Mouse (Mus musculus) erythroid progenitor cell, adult 5-6 weeks (primary cell): ENCODE data around the gene Sgta. TPM values are rescaled to one million over a fixed set of nuclear protein-coding genes. Genes with fewer than 3 reads are reported as not detected.

ENCODE experiments used
- ATAC-seq: replicated peaks from 2 replicates; pipeline ENCODE4 v1.8.0; 2016; ENCODE audit warnings: moderate number of reproducible peaks, mild to moderate bottlenecking, moderate TSS enrichment, inconsistent platforms; ENCODE audit not compliant: poor library complexity, low FRiP score, severe bottlenecking
- total RNA-seq, 2 experiments: library from RNA; stranded (forward) in 1 of 2; stranded (reverse) in 1 of 2; fragments of 150-400 nt in 1 of 2; fragments of 186-747, 209-891 nt in 1 of 2; gene quantifications; 2 replicates each; pipeline versions ENCODE4 v1.2.3 to v1.2.4; 2015 to 2017; ENCODE audit warnings: low replicate concordance in 2 of 2

Gene Sgta
- total RNA-seq, 2 experiments from 2014 or later, result 13.8 to 22.2 TPM

DNA sequence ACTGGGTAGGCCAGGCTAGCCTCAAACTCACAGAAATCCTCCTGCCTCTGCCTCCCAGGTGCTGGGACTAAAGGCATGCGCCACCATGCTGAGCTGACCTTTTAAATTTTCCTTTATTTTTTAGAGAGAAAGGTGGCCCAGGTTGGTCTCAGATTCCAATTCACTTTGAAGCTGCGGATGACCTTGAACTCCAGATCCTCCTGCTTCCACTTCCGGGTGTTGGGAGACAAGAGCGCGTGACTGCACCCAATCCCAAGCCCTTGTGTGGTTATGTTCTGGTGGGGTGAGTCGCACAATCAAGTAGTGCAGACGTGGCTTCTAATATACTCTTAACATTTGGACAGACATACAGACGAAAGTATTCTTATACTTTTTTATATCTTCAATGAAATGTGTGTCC, 63.5 kb downstream of the Sgta start:
- ATAC-seq, result no peak

DNA sequence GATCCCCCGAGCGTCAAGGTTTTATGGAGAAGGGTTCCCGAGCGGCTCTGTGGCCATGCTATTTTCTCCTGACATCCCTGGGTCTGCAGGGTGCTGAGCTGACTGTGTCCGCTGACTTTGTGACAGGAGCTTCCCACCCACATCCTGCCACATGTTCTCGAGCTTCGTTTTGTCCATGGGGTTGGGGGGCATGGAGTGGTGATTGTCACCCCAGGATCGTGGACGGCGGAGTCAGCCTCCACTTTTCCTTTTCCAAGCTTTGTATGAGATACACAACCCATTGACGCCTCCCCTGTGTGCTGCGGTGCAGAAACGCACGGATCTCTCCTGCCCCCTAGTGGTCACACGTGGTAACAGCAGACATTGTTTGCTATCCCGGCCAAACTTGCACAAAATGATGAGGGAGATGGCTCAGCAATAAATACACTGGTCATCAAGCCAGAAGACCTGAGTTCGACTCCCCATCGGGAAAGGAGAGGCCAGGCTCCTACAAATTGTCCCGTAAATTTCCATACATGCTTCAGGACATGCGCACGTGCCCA, 64.8 kb downstream of the Sgta start:
- peak; percentile 60 for ATAC-seq

DNA sequence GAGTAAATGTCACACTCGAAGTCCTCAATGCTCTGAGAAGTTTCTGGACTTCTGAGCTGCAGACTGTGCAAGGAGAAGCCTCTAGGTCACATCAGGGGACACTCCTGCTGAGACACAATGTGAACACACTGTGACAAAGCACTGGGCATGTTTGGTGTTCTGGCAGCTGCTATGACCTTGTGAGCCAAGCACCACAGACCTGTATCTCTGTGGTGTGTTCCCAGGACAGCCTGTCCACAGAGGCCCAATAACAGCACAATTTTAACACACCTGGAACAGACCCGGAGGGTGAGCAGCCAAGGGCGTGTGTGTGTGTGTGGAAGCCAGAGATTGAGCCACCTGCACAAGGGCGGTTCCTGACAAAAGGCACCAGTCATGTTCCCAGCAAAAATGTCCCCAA, 65.4 kb downstream of the Sgta start:
- no peak for ATAC-seq

Other genes with a start within 250 kb of the Sgta start
- gene Jsrp1, start 246.7 kb downstream of the Sgta start, total RNA-seq (2015; ENCODE audit: low replicate concordance), result not detected in 2 replicates
- gene Jsrp1, start 246.7 kb downstream of the Sgta start, total RNA-seq (2017; ENCODE audit: low replicate concordance), result not detected in 2 replicates
- 1,470 and 1,566 TPM in 2 replicates for gene Oaz1, start 233.5 kb downstream of the Sgta start, total RNA-seq (2015; ENCODE audit: low replicate concordance)
- gene Oaz1, start 233.5 kb downstream of the Sgta start, total RNA-seq (2017; ENCODE audit: low replicate concordance), result 158 and 259 TPM in 2 replicates
- not detected in 2 replicates for gene Lingo3, start 216.1 kb downstream of the Sgta start, total RNA-seq (2015; ENCODE audit: low replicate concordance)
- not detected in 2 replicates for gene Lingo3, start 216.1 kb downstream of the Sgta start, total RNA-seq (2017; ENCODE audit: low replicate concordance)
- gene Lsm7, start 205.0 kb downstream of the Sgta start, total RNA-seq (2015; ENCODE audit: low replicate concordance), result 24.7 and 54.4 TPM in 2 replicates
- 75.3 and 78.9 TPM in 2 replicates for gene Lsm7, start 205.0 kb downstream of the Sgta start, total RNA-seq (2017; ENCODE audit: low replicate concordance)
- gene Sppl2b, start 204.9 kb downstream of the Sgta start, total RNA-seq (2015; ENCODE audit: low replicate concordance), result 262 and 270 TPM in 2 replicates
- gene Sppl2b, start 204.9 kb downstream of the Sgta start, total RNA-seq (2017; ENCODE audit: low replicate concordance), result 283 and 322 TPM in 2 replicates
- 0.72 TPM in 1 of 2 replicates, not detected in the other for gene Tmprss9, start 188.3 kb downstream of the Sgta start, total RNA-seq (2015; ENCODE audit: low replicate concordance)
- 0.30 TPM in 1 of 2 replicates, not detected in the other for gene Tmprss9, start 188.3 kb downstream of the Sgta start, total RNA-seq (2017; ENCODE audit: low replicate concordance)
- 17.6 and 32.1 TPM in 2 replicates for gene Timm13, start 159.2 kb downstream of the Sgta start, total RNA-seq (2015; ENCODE audit: low replicate concordance)
- gene Timm13, start 159.2 kb downstream of the Sgta start, total RNA-seq (2017; ENCODE audit: low replicate concordance), result 3.7 and 7.6 TPM in 2 replicates
- gene Lmnb2, start 141.9 kb downstream of the Sgta start, total RNA-seq (2015; ENCODE audit: low replicate concordance), result 0.36 and 1.3 TPM in 2 replicates
- 7.3 and 9.0 TPM in 2 replicates for gene Lmnb2, start 141.9 kb downstream of the Sgta start, total RNA-seq (2017; ENCODE audit: low replicate concordance)
- 1.3 and 1.8 TPM in 2 replicates for gene Gadd45b, start 130.1 kb downstream of the Sgta start, total RNA-seq (2015; ENCODE audit: low replicate concordance)
- 3.6 and 9.2 TPM in 2 replicates for gene Gadd45b, start 130.1 kb downstream of the Sgta start, total RNA-seq (2017; ENCODE audit: low replicate concordance)
- gene Gng7, start 45.2 kb downstream of the Sgta start, total RNA-seq (2015; ENCODE audit: low replicate concordance), result not detected in 2 replicates
- 0.38 and 0.90 TPM in 2 replicates for gene Gng7, start 45.2 kb downstream of the Sgta start, total RNA-seq (2017; ENCODE audit: low replicate concordance)
- gene Diras1, start 34.5 kb downstream of the Sgta start, total RNA-seq (2015; ENCODE audit: low replicate concordance), result not detected in 2 replicates
- not detected in 2 replicates for gene Diras1, start 34.5 kb downstream of the Sgta start, total RNA-seq (2017; ENCODE audit: low replicate concordance)
- 4.3 and 7.1 TPM in 2 replicates for gene Slc39a3, start 22.8 kb downstream of the Sgta start, total RNA-seq (2015; ENCODE audit: low replicate concordance)
- gene Slc39a3, start 22.8 kb downstream of the Sgta start, total RNA-seq (2017; ENCODE audit: low replicate concordance), result 1.2 and 4.2 TPM in 2 replicates
- gene Thop1, start 9.9 kb upstream of the Sgta start, total RNA-seq (2015; ENCODE audit: low replicate concordance), result 2.9 and 4.3 TPM in 2 replicates
- 3.2 and 22.8 TPM in 2 replicates for gene Thop1, start 9.9 kb upstream of the Sgta start, total RNA-seq (2017; ENCODE audit: low replicate concordance)
- gene Creb3l3, start 38.7 kb upstream of the Sgta start, total RNA-seq (2015; ENCODE audit: low replicate concordance), result not detected in 2 replicates
- not detected in 2 replicates for gene Creb3l3, start 38.7 kb upstream of the Sgta start, total RNA-seq (2017; ENCODE audit: low replicate concordance)
- gene Map2k2, start 45.7 kb upstream of the Sgta start, total RNA-seq (2015; ENCODE audit: low replicate concordance), result 36.4 and 39.4 TPM in 2 replicates
- gene Map2k2, start 45.7 kb upstream of the Sgta start, total RNA-seq (2017; ENCODE audit: low replicate concordance), result 54.0 and 71.5 TPM in 2 replicates
- 31.7 and 33.1 TPM in 2 replicates for gene Zbtb7a, start 75.0 kb upstream of the Sgta start, total RNA-seq (2015; ENCODE audit: low replicate concordance)
- 23.1 and 33.2 TPM in 2 replicates for gene Zbtb7a, start 75.0 kb upstream of the Sgta start, total RNA-seq (2017; ENCODE audit: low replicate concordance)
- 24.1 and 27.2 TPM in 2 replicates for gene Pias4, start 107.7 kb upstream of the Sgta start, total RNA-seq (2015; ENCODE audit: low replicate concordance)
- gene Pias4, start 107.7 kb upstream of the Sgta start, total RNA-seq (2017; ENCODE audit: low replicate concordance), result 15.3 and 46.0 TPM in 2 replicates
- gene Eef2, start 116.5 kb upstream of the Sgta start, total RNA-seq (2015; ENCODE audit: low replicate concordance), result 267 and 296 TPM in 2 replicates
- gene Eef2, start 116.5 kb upstream of the Sgta start, total RNA-seq (2017; ENCODE audit: low replicate concordance), result 399 and 622 TPM in 2 replicates
- gene Dapk3, start 122.8 kb upstream of the Sgta start, total RNA-seq (2015; ENCODE audit: low replicate concordance), result 5.0 and 5.4 TPM in 2 replicates
- 6.4 and 9.4 TPM in 2 replicates for gene Dapk3, start 122.8 kb upstream of the Sgta start, total RNA-seq (2017; ENCODE audit: low replicate concordance)
- not detected in 2 replicates for gene 4930442H23Rik, start 123.7 kb upstream of the Sgta start, total RNA-seq (2015; ENCODE audit: low replicate concordance)
- gene 4930442H23Rik, start 123.7 kb upstream of the Sgta start, total RNA-seq (2017; ENCODE audit: low replicate concordance), result not detected in 2 replicates
- not detected in 2 replicates for gene Nmrk2, start 141.9 kb upstream of the Sgta start, total RNA-seq (2015; ENCODE audit: low replicate concordance)
- not detected in 2 replicates for gene Nmrk2, start 141.9 kb upstream of the Sgta start, total RNA-seq (2017; ENCODE audit: low replicate concordance)
- gene Atcay, start 170.7 kb upstream of the Sgta start, total RNA-seq (2015; ENCODE audit: low replicate concordance), result not detected in 2 replicates
- gene Atcay, start 170.7 kb upstream of the Sgta start, total RNA-seq (2017; ENCODE audit: low replicate concordance), result 8.3 TPM in 1 of 2 replicates, not detected in the other
- not detected in 2 replicates for gene Zfr2, start 173.0 kb upstream of the Sgta start, total RNA-seq (2015; ENCODE audit: low replicate concordance)
- not detected in 2 replicates for gene Zfr2, start 173.0 kb upstream of the Sgta start, total RNA-seq (2017; ENCODE audit: low replicate concordance)
- gene Matk, start 192.8 kb upstream of the Sgta start, total RNA-seq (2015; ENCODE audit: low replicate concordance), result 1.7 and 2.2 TPM in 2 replicates
- 1.5 and 1.7 TPM in 2 replicates for gene Matk, start 192.8 kb upstream of the Sgta start, total RNA-seq (2017; ENCODE audit: low replicate concordance)
- 35.2 and 37.5 TPM in 2 replicates for gene Mrpl54, start 206.8 kb upstream of the Sgta start, total RNA-seq (2015; ENCODE audit: low replicate concordance)
- 20.0 and 23.0 TPM in 2 replicates for gene Mrpl54, start 206.8 kb upstream of the Sgta start, total RNA-seq (2017; ENCODE audit: low replicate concordance)
- not detected in 2 replicates for gene Apba3, start 206.8 kb upstream of the Sgta start, total RNA-seq (2015; ENCODE audit: low replicate concordance)
- 14.0 TPM in 1 of 2 replicates, not detected in the other for gene Apba3, start 206.8 kb upstream of the Sgta start, total RNA-seq (2017; ENCODE audit: low replicate concordance)
- 3.2 TPM in 1 of 2 replicates, not detected in the other for gene Tjp3, start 231.4 kb upstream of the Sgta start, total RNA-seq (2015; ENCODE audit: low replicate concordance)
- gene Tjp3, start 231.4 kb upstream of the Sgta start, total RNA-seq (2017; ENCODE audit: low replicate concordance), result 0.23 TPM in 1 of 2 replicates, not detected in the other
- gene Pip5k1c, start 232.8 kb upstream of the Sgta start, total RNA-seq (2015; ENCODE audit: low replicate concordance), result 13.0 and 15.1 TPM in 2 replicates
- 9.9 and 14.7 TPM in 2 replicates for gene Pip5k1c, start 232.8 kb upstream of the Sgta start, total RNA-seq (2017; ENCODE audit: low replicate concordance)